ENCODE assay signal across 15 mouse cellular contexts in genomic region chr4:135880576-135880975, GRCm38 (mm10). TPM values are rescaled to one million over a fixed set of nuclear protein-coding genes. Genes with fewer than 3 reads are reported as not detected.
"Had no signal": no experiment of that assay in that cellular context is flagged by ENCODE, and none has a peak within 500 bp of the region (broad histone marks: within the 10 kb centered on the region; RNA-seq: fewer than 3 reads in every experiment).

No protein-coding gene starts in this region.

- H3K27me3 ChIP-seq: midbrain, embryonic 12.5 days; midbrain, embryonic 15.5 days; neural tube, embryonic 12.5 days; stomach, embryonic 15.5 days had no signal

- H3K27ac ChIP-seq: liver, embryonic 12.5 days; liver, embryonic 14.5 days; midbrain, embryonic 12.5 days; midbrain, embryonic 15.5 days; neural tube, embryonic 12.5 days; stomach, embryonic 15.5 days; stomach, postnatal 0 days had no signal

- DNase-seq: lung, adult 18-20 months; lung, embryonic 14.5 days; lung, postnatal 10 days; lung, postnatal 4 days; right cerebral cortex, postnatal 14 days; thymus, adult 2 months; thymus, postnatal 4 days had no signal

- H3K36me3 ChIP-seq: liver, embryonic 12.5 days; midbrain, embryonic 12.5 days; midbrain, embryonic 15.5 days; neural tube, embryonic 12.5 days; stomach, embryonic 15.5 days had no signal

- H3K4me2 ChIP-seq: liver, embryonic 12.5 days; lung, embryonic 14.5 days; midbrain, embryonic 12.5 days; midbrain, embryonic 15.5 days; neural tube, embryonic 12.5 days; stomach, embryonic 15.5 days had no signal

- H3K9me3 ChIP-seq: liver, embryonic 12.5 days; megakaryocyte, embryonic 14.5 days; midbrain, embryonic 12.5 days; midbrain, embryonic 15.5 days; neural tube, embryonic 12.5 days; stomach, embryonic 15.5 days had no signal

- H3K4me3 ChIP-seq: liver, embryonic 12.5 days; megakaryocyte, embryonic 14.5 days; midbrain, embryonic 12.5 days; midbrain, embryonic 15.5 days; neural tube, embryonic 12.5 days; stomach, embryonic 15.5 days had no signal

- H3K9ac ChIP-seq: liver, embryonic 12.5 days; liver, embryonic 14.5 days; lung, embryonic 14.5 days; midbrain, embryonic 12.5 days; midbrain, embryonic 15.5 days; neural tube, embryonic 12.5 days; stomach, embryonic 15.5 days had no signal

- ATAC-seq: liver, embryonic 12.5 days; midbrain, embryonic 15.5 days had no signal

RNA-seq across cellular contexts. Expression of gene Cnr2, which starts 14.6 kb away (rescaled TPM):
- polyA plus RNA-seq: midbrain, embryonic 15.5 days had no signal
